ENCODE assay signal across 9 mouse cellular contexts in genomic region chr15:12093026-12093960, GRCm38 (mm10). TPM values are rescaled to one million over a fixed set of nuclear protein-coding genes. Genes with fewer than 3 reads are reported as not detected.
DNase-seq lines count a peak whose midpoint lies in the region; ATAC-seq and TF ChIP-seq lines count a peak whose summit lies in the region.
"Had no signal": no experiment of that assay in that cellular context is flagged by ENCODE, and none has a peak within 500 bp of the region (broad histone marks: within the 10 kb centered on the region; RNA-seq: fewer than 3 reads in every experiment).

No protein-coding gene starts in this region.

- H3K36me3 ChIP-seq in testis, adult 2 months (ENCODE audit: control insufficient read depth, insufficient read depth, low read length) = no peaks in the 10 kb centered on the region
- no peaks in the 10 kb centered on the region for H3K36me3 ChIP-seq in hindbrain, embryonic 14.5 days (replicated peaks; ENCODE audit: control insufficient read depth, insufficient read depth)
- H3K36me3 ChIP-seq in midbrain, embryonic 13.5 days = no peaks in the 10 kb centered on the region

- H3K9ac ChIP-seq in hindbrain, embryonic 14.5 days = peak overlapping the region; percentile 48
- H3K9ac ChIP-seq in midbrain, embryonic 13.5 days (replicated peaks) = 0 out of 2 replicates have a peak overlapping the region, but pooled peaks have one; percentile 34
- H3K9ac ChIP-seq: liver, embryonic 14.5 days had no signal

- peak overlapping the region; percentile 32 for H3K4me2 ChIP-seq in hindbrain, embryonic 14.5 days (replicated peaks)
- H3K4me2 ChIP-seq in midbrain, embryonic 13.5 days (replicated peaks) = peak overlapping the region; percentile 30

- DNase-seq in testis, postnatal 14 days (ENCODE audit: low spot score) = no peak
- peak; percentile 71 for DNase-seq in hindbrain, embryonic 14.5 days (ENCODE audit: low spot score)
- peak; percentile 89 for DNase-seq in telencephalon, adult 2 months (ENCODE audit: low read depth, low spot score)
- no peak for DNase-seq in thymus, postnatal 36 days
- DNase-seq in adipocyte (ENCODE audit: low spot score) = no peak
- DNase-seq in thymus, adult 18-20 months = no peak

- peak; percentile 30; the same call in 1 of the 2 replicates for TF ChIP-seq POLR2A in testis, adult 2 months (IDR thresholded peaks at IDR 0.05; ENCODE audit: control insufficient read depth, low read depth, low read length)

- peaks cover 2% of the 10 kb centered on the region for H3K4me1 ChIP-seq in testis, adult 2 months (ENCODE audit: control insufficient read depth, insufficient read depth, low read length)
- peaks cover 14% of the 10 kb centered on the region for H3K4me1 ChIP-seq in hindbrain, embryonic 14.5 days (replicated peaks; ENCODE audit: control insufficient read depth, insufficient read depth, low read length)
- H3K4me1 ChIP-seq in midbrain, embryonic 13.5 days (replicated peaks) = peaks cover 18% of the 10 kb centered on the region

- peak overlapping the region; percentile 56 for H3K27ac ChIP-seq in testis, adult 2 months (ENCODE audit: control insufficient read depth, insufficient read depth, low read depth, low read length)
- H3K27ac ChIP-seq in hindbrain, embryonic 14.5 days = peak overlapping the region; percentile 83
- peak overlapping the region; percentile 86 for H3K27ac ChIP-seq in midbrain, embryonic 13.5 days
- H3K27ac ChIP-seq: liver, embryonic 14.5 days had no signal

- WGBS in hindbrain, embryonic 14.5 days = 36% methylated on average over 25 of the region's 25 CpGs
- WGBS in midbrain, embryonic 13.5 days = 50% methylated on average over 25 of the region's 25 CpGs

- peak overlapping the region; percentile 39 for H3K4me3 ChIP-seq in testis, adult 2 months (ENCODE audit: control insufficient read depth, low read depth, low read length)
- no peak overlapping the region for H3K4me3 ChIP-seq in hindbrain, embryonic 14.5 days (replicated peaks; ENCODE audit: low read length)
- no peak overlapping the region for H3K4me3 ChIP-seq in midbrain, embryonic 13.5 days (replicated peaks)

- peak; percentile 97 for ATAC-seq in hindbrain, embryonic 14.5 days (ENCODE audit: low FRiP score)
- ATAC-seq in midbrain, embryonic 13.5 days = peak; percentile 97

- TF ChIP-seq CTCF in testis, adult 2 months (IDR thresholded peaks at IDR 0.05; ENCODE audit: control insufficient read depth, insufficient read depth, insufficient replicate concordance, low read depth, low read length) = no peak

- H3K9me3 ChIP-seq in hindbrain, embryonic 14.5 days (ENCODE audit: control insufficient read depth, low read length) = no peaks in the 10 kb centered on the region
- no peaks in the 10 kb centered on the region for H3K9me3 ChIP-seq in midbrain, embryonic 13.5 days

- no peaks in the 10 kb centered on the region for H3K27me3 ChIP-seq in testis, adult 2 months (ENCODE audit: control insufficient read depth, insufficient read depth, low read length)
- no peaks in the 10 kb centered on the region for H3K27me3 ChIP-seq in hindbrain, embryonic 14.5 days (ENCODE audit: control insufficient read depth, insufficient read depth, low read length)
- no peaks in the 10 kb centered on the region for H3K27me3 ChIP-seq in midbrain, embryonic 13.5 days

RNA-seq across cellular contexts. Expression of gene Zfr, which starts 24.3 kb away (rescaled TPM):
- polyA plus RNA-seq in testis, adult 2 months (2012; rRNA removed) = 146 and 184 TPM in 2 replicates
- polyA plus RNA-seq in hindbrain, embryonic 14.5 days (2014; fragmentation: Nextera tagmentation; extraction: Ambion mirVana) = 228 and 233 TPM in 2 replicates
- 149 and 153 TPM in 2 replicates for polyA plus RNA-seq in midbrain, embryonic 13.5 days (2015; fragmentation: Nextera tagmentation; extraction: Ambion mirVana)

Comparison
In these comparisons a context has a peak if more than half of its experiments do, and no peak if none do; other contexts are left out.
1. DNase-seq: peak in hindbrain, embryonic 14.5 days (single experiment) and telencephalon, adult 2 months (single experiment); none in testis, postnatal 14 days (single experiment), thymus, postnatal 36 days (0 of 2), adipocyte (single experiment) and thymus, adult 18-20 months (0 of 2).
2. Peak in every context shown above with its lines, with median percentiles within 50 percentile points of each other: H3K27ac ChIP-seq.